Mouse (Mus musculus) cortical plate, adult 2 months (tissue): ENCODE results near the gene Myb. TPM values are rescaled to one million over a fixed set of nuclear protein-coding genes. Genes with fewer than 3 reads are reported as not detected.

Experiments
- H3K27ac ChIP-seq: fragments of 200-500 bp; 2 replicates; pipeline ENCODE4 v1.5.1; 2012; ENCODE audit warnings: low read length, control low read depth, inconsistent platforms; ENCODE audit not compliant: insufficient read depth
- H3K4me1 ChIP-seq: fragments of 200-500 bp; 2 replicates; pipeline ENCODE4 v1.6.1; 2011; ENCODE audit warnings: low read length; ENCODE audit not compliant: control insufficient read depth, insufficient read depth
- H3K4me3 ChIP-seq: fragments of 200-500 bp; 2 replicates; pipeline ENCODE4 v1.5.1; 2011; ENCODE audit warnings: mild to moderate bottlenecking, low read length, control low read depth; ENCODE audit not compliant: insufficient read depth
- CTCF ChIP-seq: fragments of 200-500 bp; IDR thresholded peaks from 2 replicates; pipeline ENCODE4 v1.5.1; 2011; ENCODE audit warnings: mild to moderate bottlenecking, control low read depth, low read length; ENCODE audit not compliant: insufficient read depth; ENCODE audit errors: extremely low read depth
- POLR2A ChIP-seq: fragments of 200-500 bp; IDR thresholded peaks from 2 replicates; pipeline ENCODE4 v1.6.1; 2011; ENCODE audit warnings: mild to moderate bottlenecking, low read length, control low read depth; ENCODE audit not compliant: insufficient read depth; ENCODE audit errors: extremely low read depth
- polyA plus RNA-seq: library from polyadenylated mRNA; depleted of rRNA; stranded (reverse); fragments of >200 nt; gene quantifications from 2 replicates; pipeline ENCODE4 v1.2.3, GENCODE M21; 2012

Gene Myb
- polyA plus RNA-seq, 1 experiment, result 0.56 TPM

- no peak for TF ChIP-seq POLR2A
- TF ChIP-seq CTCF, result no peak
- no peak overlapping the region for H3K4me3 ChIP-seq
- H3K27ac ChIP-seq, result no peak overlapping the region
- H3K4me1 ChIP-seq, result no peaks in the 10 kb centered on the region
These were observed 17.5 kb upstream of the Myb start for GRCm38 (mm10) chr10:21178281-21178680.

- Histone ChIP-seq H3K4me1 (no peaks in the 10 kb centered on the region), H3K27ac (no peak overlapping the region), H3K4me3 (no peak overlapping the region)
- TF ChIP-seq CTCF (no peak), POLR2A (no peak)
These were observed 11.9 kb upstream of the Myb start for GRCm38 (mm10) chr10:21172650-21173200.

- no peak overlapping the region for H3K27ac ChIP-seq
- H3K4me3 ChIP-seq, result no peak overlapping the region
- no peaks in the 10 kb centered on the region for H3K4me1 ChIP-seq
- TF ChIP-seq POLR2A (no peak), CTCF (no peak)
These were observed 7.7 kb upstream of the Myb start for GRCm38 (mm10) chr10:21168466-21168865.

GRCm38 (mm10) chr10:21167842-21168241 lies 7.1 kb upstream of the Myb start:
- TF ChIP-seq POLR2A (no peak), CTCF (no peak)
- no peak overlapping the region for H3K4me3 ChIP-seq
- H3K27ac ChIP-seq, result no peak overlapping the region
- no peaks in the 10 kb centered on the region for H3K4me1 ChIP-seq

- TF ChIP-seq POLR2A (no peak), CTCF (no peak)
- Histone ChIP-seq H3K27ac (no peak overlapping the region), H3K4me1 (no peaks in the 10 kb centered on the region), H3K4me3 (no peak overlapping the region)
These were observed 6.4 kb upstream of the Myb start for GRCm38 (mm10) chr10:21167165-21167564.

- Histone ChIP-seq H3K4me3 (no peak overlapping the region), H3K4me1 (no peaks in the 10 kb centered on the region), H3K27ac (no peak overlapping the region)
- no peak for TF ChIP-seq CTCF
- no peak for TF ChIP-seq POLR2A
These were observed 4.6 kb upstream of the Myb start for GRCm38 (mm10) chr10:21165411-21165810.

GRCm38 (mm10) chr10:21162124-21162523 lies 1.3 kb upstream of the Myb start:
- no peak overlapping the region for H3K4me3 ChIP-seq
- no peak overlapping the region for H3K27ac ChIP-seq
- TF ChIP-seq POLR2A, result no peak
- TF ChIP-seq CTCF, result no peak
- H3K4me1 ChIP-seq, result no peaks in the 10 kb centered on the region; the same call in 1 of the 2 replicates

GRCm38 (mm10) chr10:21161359-21162094 lies 743 bp upstream of the Myb start:
- H3K27ac ChIP-seq, result no peak overlapping the region
- no peaks in the 10 kb centered on the region; the same call in 1 of the 2 replicates for H3K4me1 ChIP-seq
- TF ChIP-seq POLR2A, result no peak
- TF ChIP-seq CTCF, result no peak
- H3K4me3 ChIP-seq, result peak overlapping the region; percentile 38; the same call in 1 of the 2 replicates

- Histone ChIP-seq H3K4me3 (peak overlapping the region; percentile 38), H3K4me1 (no peaks in the 10 kb centered on the region; the same call in 1 of the 2 replicates), H3K27ac (no peak overlapping the region)
- TF ChIP-seq CTCF, result no peak
- TF ChIP-seq POLR2A, result no peak
These were observed 938 bp downstream of the Myb start for GRCm38 (mm10) chr10:21159697-21160394.

- Histone ChIP-seq H3K4me1 (no peaks in the 10 kb centered on the region; the same call in 1 of the 2 replicates), H3K27ac (no peak overlapping the region), H3K4me3 (peak overlapping the region; percentile 38)
- TF ChIP-seq POLR2A (no peak), CTCF (no peak)
These were observed 1.8 kb downstream of the Myb start for GRCm38 (mm10) chr10:21158918-21159443.
